In genomic region chr6:25709250-25709895, GRCm38 (mm10) we compare ENCODE assay signal across 8 mouse cellular contexts. TPM values are rescaled to one million over a fixed set of nuclear protein-coding genes. Genes with fewer than 3 reads are reported as not detected.
A peak's percentile ranks its signal among the peaks of the same experiment; 100 is the strongest.
DNase-seq lines count a peak whose midpoint lies in the region; ATAC-seq and TF ChIP-seq lines count a peak whose summit lies in the region.
"Had no signal": no experiment of that assay in that cellular context is flagged by ENCODE, and none has a peak within 500 bp of the region (broad histone marks: within the 10 kb centered on the region; RNA-seq: fewer than 3 reads in every experiment).

No protein-coding gene starts in this region.

- H3K4me2 ChIP-seq in forebrain, embryonic 16.5 days (ENCODE audit: low read length): no peak overlapping the region
- H3K4me2 ChIP-seq in neural tube, embryonic 14.5 days (ENCODE audit: low read depth, low read length): no peak overlapping the region

- no peak overlapping the region for H3K27ac ChIP-seq in forebrain, embryonic 16.5 days (ENCODE audit: low read length)
- no peak overlapping the region for H3K27ac ChIP-seq in neural tube, embryonic 14.5 days (ENCODE audit: low read depth, low read length)
- H3K27ac ChIP-seq: macrophage had no signal

- no peak overlapping the region for H3K9ac ChIP-seq in forebrain, embryonic 16.5 days (replicated peaks; ENCODE audit: low read depth, low read length)
- H3K9ac ChIP-seq in neural tube, embryonic 14.5 days (replicated peaks; ENCODE audit: low read depth, low read length): no peak overlapping the region

- no peak for TF ChIP-seq POLR2A in lung, adult 2 months (IDR thresholded peaks at IDR 0.05; ENCODE audit: borderline replicate concordance, extremely low read depth, low read depth, low read length)

- H3K36me3 ChIP-seq in forebrain, embryonic 16.5 days (ENCODE audit: control insufficient read depth, insufficient read depth): no peaks in the 10 kb centered on the region
- no peaks in the 10 kb centered on the region for H3K36me3 ChIP-seq in neural tube, embryonic 14.5 days (ENCODE audit: control insufficient read depth, insufficient read depth, low read length)

- no peaks in the 10 kb centered on the region for H3K9me3 ChIP-seq in forebrain, embryonic 16.5 days (ENCODE audit: control insufficient read depth, low read length)
- H3K9me3 ChIP-seq in neural tube, embryonic 14.5 days (ENCODE audit: control insufficient read depth, low read length): no peaks in the 10 kb centered on the region

- no peaks in the 10 kb centered on the region for H3K4me1 ChIP-seq in lung, adult 2 months (ENCODE audit: control insufficient read depth, insufficient read depth, low read length)
- H3K4me1 ChIP-seq in forebrain, embryonic 16.5 days (replicated peaks; ENCODE audit: control insufficient read depth, insufficient read depth, low read length): no peaks in the 10 kb centered on the region
- no peaks in the 10 kb centered on the region for H3K4me1 ChIP-seq in neural tube, embryonic 14.5 days (ENCODE audit: control insufficient read depth, insufficient read depth, low read length)

- peak; percentile 22 for DNase-seq in lung, postnatal 10 days
- no peak for DNase-seq in lung, adult 2 months
- DNase-seq in cerebellum, adult 9-10 months: peak; percentile 18
- peak; percentile 60 to 68 for DNase-seq in layer of hippocampus, postnatal 14 days (ENCODE audit: low spot score in 2 of 2)

- ATAC-seq in forebrain, embryonic 16.5 days: peak; percentile 70; the same call in 1 of the 2 replicates
- ATAC-seq in neural tube, embryonic 14.5 days (ENCODE audit: low read depth): peak; percentile 54; the same call in 1 of the 2 replicates
- ATAC-seq in erythroid progenitor cell, adult 5-6 weeks (replicated peaks; ENCODE audit: low FRiP score, poor library complexity, severe bottlenecking): no peak

- 32% methylated on average over 6 of the region's 6 CpGs for WGBS in lung, adult 2 months
- WGBS in forebrain, embryonic 16.5 days: 33% methylated on average over 6 of the region's 6 CpGs
- WGBS in neural tube, embryonic 14.5 days: 50% methylated on average over 6 of the region's 6 CpGs

- no peak overlapping the region for H3K4me3 ChIP-seq in lung, adult 2 months (replicated peaks; ENCODE audit: extremely low read depth, low read depth, low read length)
- no peak overlapping the region for H3K4me3 ChIP-seq in forebrain, embryonic 16.5 days (replicated peaks; ENCODE audit: low read length)
- H3K4me3 ChIP-seq in neural tube, embryonic 14.5 days (ENCODE audit: low read depth, low read length): no peak overlapping the region

- TF ChIP-seq CTCF in lung, adult 2 months (IDR thresholded peaks at IDR 0.05; ENCODE audit: insufficient read depth, low read length): no peak

- H3K27me3 ChIP-seq in forebrain, embryonic 16.5 days (replicated peaks; ENCODE audit: control insufficient read depth, insufficient read depth, low read length): no peaks in the 10 kb centered on the region
- no peaks in the 10 kb centered on the region for H3K27me3 ChIP-seq in neural tube, embryonic 14.5 days (ENCODE audit: control insufficient read depth, insufficient read depth, low read length)

RNA-seq across cellular contexts. Expression of gene Gpr37, which starts 18.8 kb away (rescaled TPM):
- polyA plus RNA-seq in lung, adult 2 months (2012; rRNA removed): 0.06 and 0.09 TPM in 2 replicates
- 2.9 and 3.0 TPM in 2 replicates for polyA plus RNA-seq in forebrain, embryonic 16.5 days (2015; fragmentation: Nextera tagmentation; extraction: Ambion mirVana)
- total RNA-seq in layer of hippocampus, postnatal 14 days (2021): 10 to 100 TPM; 36.9 TPM
- 3.6 and 5.8 TPM in 2 replicates for polyA plus RNA-seq in neural tube, embryonic 14.5 days (2014; fragmentation: Nextera tagmentation; extraction: Ambion mirVana)
- total RNA-seq in erythroid progenitor cell, adult 5-6 weeks (2015; ENCODE audit: low replicate concordance): not detected in 2 replicates
- total RNA-seq in erythroid progenitor cell, adult 5-6 weeks (2017; ENCODE audit: low replicate concordance): 0.26 TPM in 1 of 2 replicates, not detected in the other
- polyA plus RNA-seq: macrophage had no signal
